Mouse (Mus musculus): ENCODE results near the gene 1700113H08Rik.

DNA sequence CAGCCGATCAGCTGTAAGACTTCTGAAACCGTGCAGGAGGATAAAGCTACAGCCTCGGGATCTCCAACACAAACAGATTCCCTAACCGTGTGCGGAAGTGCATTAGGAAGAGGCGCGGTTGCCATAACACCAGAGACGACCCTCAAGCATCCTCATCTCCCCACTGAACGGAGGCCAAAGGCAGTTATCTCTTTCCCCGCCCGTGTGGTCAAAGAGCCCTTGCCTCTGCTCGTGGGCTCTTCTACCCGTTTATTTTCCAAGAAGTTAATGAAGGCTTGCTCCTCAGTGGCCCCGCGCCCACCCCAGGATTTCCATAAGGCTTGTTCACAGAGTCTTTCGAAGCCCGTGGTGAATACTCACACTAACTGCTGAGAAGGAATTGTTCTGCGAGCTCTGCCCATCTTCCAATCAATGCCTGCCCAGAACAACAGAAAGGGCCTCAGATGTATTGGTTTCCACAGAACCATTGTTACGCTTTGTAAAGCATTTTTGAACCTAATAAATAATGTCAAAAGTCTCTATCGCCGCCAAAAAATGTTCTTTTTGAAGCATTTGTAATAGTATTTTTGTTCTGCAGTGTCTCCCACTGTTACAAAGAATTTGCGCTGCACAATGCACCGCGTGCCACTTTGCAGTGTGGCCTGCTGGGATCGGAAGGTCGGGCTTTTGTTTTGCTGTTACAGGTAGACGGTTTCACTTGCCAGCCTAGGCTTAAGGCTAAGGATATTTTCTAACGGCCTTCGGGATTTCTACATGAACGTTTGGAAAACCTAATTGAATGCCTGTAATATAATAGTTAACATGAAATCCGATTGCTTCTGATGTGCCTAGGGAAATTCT lies 172.4 kb downstream of the 1700113H08Rik start:
- TF ChIP-seq CTCF (IDR thresholded peaks at IDR 0.05): no peak
- no peak for TF ChIP-seq EP300 (IDR thresholded peaks at IDR 0.05)

Measured in lung, postnatal 0 days (tissue).